Mouse (Mus musculus) liver, postnatal 0 days (tissue): ENCODE measurements around the gene Dhrs9. TPM values are rescaled to one million over a fixed set of nuclear protein-coding genes. Genes with fewer than 3 reads are reported as not detected.

Experiments
- ATAC-seq: fragments of 200-750 bp; cut with Nextera tagmentation; 2 replicates; pipeline ENCODE4 v1.8.0; 2017; ENCODE audit warnings: mild to moderate bottlenecking, moderate library complexity
- DNase-seq: peaks from one replicate; pipeline ENCODE4 v3.0.0-alpha.2; 2016
- H3K27ac ChIP-seq: fragments of 300-500 bp; sonication (generic); 2 replicates; pipeline ENCODE4 v1.5.1; 2014; ENCODE audit warnings: antibody characterized with exemption, moderate library complexity, mild to moderate bottlenecking, low read depth
- H3K27me3 ChIP-seq: fragments of 300-500 bp; sonication (generic); 2 replicates; pipeline ENCODE4 v1.6.1; 2014; ENCODE audit warnings: low read length, control low read depth, mixed read lengths; ENCODE audit not compliant: insufficient read depth
- H3K36me3 ChIP-seq: fragments of 300-500 bp; sonication (generic); replicated peaks from 2 replicates; pipeline ENCODE4 v1.6.1; 2014; ENCODE audit warnings: mild to moderate bottlenecking, control low read depth, low read length, moderate library complexity, mixed read lengths; ENCODE audit not compliant: insufficient read depth
- H3K4me1 ChIP-seq: fragments of 300-500 bp; sonication (generic); 2 replicates; pipeline ENCODE4 v1.6.1; 2014; ENCODE audit warnings: antibody characterized with exemption, mild to moderate bottlenecking, control low read depth; ENCODE audit not compliant: insufficient read depth
- H3K4me2 ChIP-seq: fragments of 300-500 bp; sonication (generic); 2 replicates; pipeline ENCODE4 v1.6.1; 2014; ENCODE audit warnings: low read depth, mild to moderate bottlenecking, low read length, moderate library complexity, mixed read lengths
- H3K4me3 ChIP-seq: fragments of 300-500 bp; sonication (generic); 2 replicates; pipeline ENCODE4 v1.5.1; 2014; ENCODE audit warnings: low read depth, low read length
- H3K9ac ChIP-seq: fragments of 300-500 bp; sonication (generic); replicated peaks from 2 replicates; pipeline ENCODE4 v1.6.1; 2014; ENCODE audit warnings: mild to moderate bottlenecking, moderate library complexity
- H3K9me3 ChIP-seq: fragments of 300-500 bp; sonication (generic); 2 replicates; pipeline ENCODE4 v1.6.1; 2016; ENCODE audit warnings: mild to moderate bottlenecking, control low read depth, low read length, mixed read lengths
- CTCF ChIP-seq: sonication (generic); IDR thresholded peaks from 2 replicates; pipeline ENCODE4 v1.5.1; 2016; ENCODE audit warnings: antibody characterized with exemption, low read depth
- EP300 ChIP-seq: IDR thresholded peaks from 2 replicates; pipeline ENCODE4 v1.6.1; 2016; ENCODE audit warnings: antibody characterized with exemption, low read depth, mild to moderate bottlenecking
- WGBS: fragments of 180-500 bp; shearing (Covaris S2); extraction: QIAGEN DNeasy Blood & Tissue Kit; methylation state at CpG from one replicate; pipeline ENCODE4 v1.1.7; 2014; ENCODE audit not compliant: insufficient replicate concordance; 5-methylcytosine and 5-hydroxymethylcytosine counted together
- polyA plus RNA-seq: library from polyadenylated mRNA; unstranded; fragments of >200 nt; fragmentation: Nextera tagmentation; extraction: Ambion mirVana; gene quantifications from 2 replicates; pipeline ENCODE4 v1.2.1, GENCODE M21; 2015

Gene Dhrs9
- polyA plus RNA-seq, 1 experiment from 2014 or later, result 0.27 TPM

- Histone ChIP-seq H3K9ac (no peak overlapping the region), H3K27me3 (no peaks in the 10 kb centered on the region), H3K4me2 (no peak overlapping the region), H3K27ac (no peak overlapping the region), H3K4me1 (0 out of 2 replicates have a peak, but pooled peaks cover 3% of the 10 kb centered on the region), H3K4me3 (no peak overlapping the region), H3K9me3 (no peaks in the 10 kb centered on the region), H3K36me3 (no peaks in the 10 kb centered on the region)
- DNase-seq (no peak), ATAC-seq (no peak)
- WGBS, result 78% methylated on average over 10 of the region's 10 CpGs
- TF ChIP-seq EP300 (no peak), CTCF (no peak)
Observed at GRCm38 (mm10) chr2:69427141-69427540, 46.9 kb downstream of the Dhrs9 start.

- no peaks in the 10 kb centered on the region for H3K9me3 ChIP-seq
- TF ChIP-seq EP300 (no peak), CTCF (peak; percentile 84)
- no peaks in the 10 kb centered on the region for H3K27me3 ChIP-seq
- ATAC-seq (peak; percentile 48; the same call in 1 of the 2 replicates), DNase-seq (peak; percentile 76)
- H3K4me2 ChIP-seq, result no peak overlapping the region
- H3K27ac ChIP-seq, result no peak overlapping the region
- H3K9ac ChIP-seq, result no peak overlapping the region
- H3K36me3 ChIP-seq, result no peaks in the 10 kb centered on the region
- WGBS, result 31% methylated on average over 3 of the region's 3 CpGs
- H3K4me3 ChIP-seq, result no peak overlapping the region
- H3K4me1 ChIP-seq, result 0 out of 2 replicates have a peak, but pooled peaks cover 3% of the 10 kb centered on the region
Observed at GRCm38 (mm10) chr2:69428116-69428515, 47.9 kb downstream of the Dhrs9 start.

GRCm38 (mm10) chr2:69441656-69442055, 61.4 kb downstream of the Dhrs9 start:
- ATAC-seq, result no peak
- no peak overlapping the region for H3K27ac ChIP-seq

GRCm38 (mm10) chr2:69445896-69446472, 65.7 kb downstream of the Dhrs9 start:
- Histone ChIP-seq H3K27ac (no peak overlapping the region), H3K9me3 (no peaks in the 10 kb centered on the region), H3K9ac (no peak overlapping the region), H3K27me3 (no peaks in the 10 kb centered on the region), H3K4me3 (no peak overlapping the region), H3K4me2 (no peak overlapping the region), H3K36me3 (no peaks in the 10 kb centered on the region), H3K4me1 (no peaks in the 10 kb centered on the region; the same call in 1 of the 2 replicates)
- TF ChIP-seq CTCF, result no peak
- no peak for TF ChIP-seq EP300
- 57% methylated on average over 4 of the region's 4 CpGs for WGBS
- ATAC-seq (no peak), DNase-seq (no peak)

More at GRCm38 (mm10) chr2:69441656-69442055, 61.4 kb downstream of the Dhrs9 start:
- Histone ChIP-seq H3K9me3 (no peaks in the 10 kb centered on the region), H3K27me3 (no peaks in the 10 kb centered on the region), H3K4me3 (no peak overlapping the region), H3K4me2 (no peak overlapping the region), H3K9ac (no peak overlapping the region), H3K4me1 (no peaks in the 10 kb centered on the region; the same call in 1 of the 2 replicates), H3K36me3 (no peaks in the 10 kb centered on the region)
- no peak for TF ChIP-seq EP300
- TF ChIP-seq CTCF, result no peak
- WGBS, result 38% methylated on average over 3 of the region's 3 CpGs
- DNase-seq, result no peak

GRCm38 (mm10) chr2:69448581-69448980, 68.3 kb downstream of the Dhrs9 start:
- WGBS, result 86% methylated on average over 4 of the region's 4 CpGs
- H3K36me3 ChIP-seq, result no peaks in the 10 kb centered on the region
- H3K27me3 ChIP-seq, result no peaks in the 10 kb centered on the region
- no peak for TF ChIP-seq CTCF
- TF ChIP-seq EP300, result no peak
- H3K27ac ChIP-seq, result no peak overlapping the region
- no peak overlapping the region for H3K4me3 ChIP-seq
- ATAC-seq (no peak), DNase-seq (no peak)
- no peaks in the 10 kb centered on the region for H3K9me3 ChIP-seq
- H3K4me1 ChIP-seq, result no peaks in the 10 kb centered on the region
- H3K9ac ChIP-seq, result no peak overlapping the region
- no peak overlapping the region for H3K4me2 ChIP-seq

- no peak overlapping the region for H3K4me2 ChIP-seq
- H3K9me3 ChIP-seq, result no peaks in the 10 kb centered on the region
- H3K4me1 ChIP-seq, result no peaks in the 10 kb centered on the region
- H3K36me3 ChIP-seq, result no peaks in the 10 kb centered on the region
- H3K9ac ChIP-seq, result no peak overlapping the region
- 72% methylated on average over 5 of the region's 5 CpGs for WGBS
- no peak overlapping the region for H3K4me3 ChIP-seq
- H3K27ac ChIP-seq, result no peak overlapping the region
- ATAC-seq (no peak), DNase-seq (no peak)
- TF ChIP-seq EP300 (no peak), CTCF (no peak)
- no peaks in the 10 kb centered on the region for H3K27me3 ChIP-seq
Observed at GRCm38 (mm10) chr2:69451128-69451527, 70.9 kb downstream of the Dhrs9 start.

Other genes with a start within 250 kb of the Dhrs9 start
- gene Nostrin, start 244.6 kb upstream of the Dhrs9 start, polyA plus RNA-seq, result 10.9 and 11.4 TPM in 2 replicates
- 98.6 and 105 TPM in 2 replicates for gene Spc25, start 174.3 kb upstream of the Dhrs9 start, polyA plus RNA-seq
- not detected in 2 replicates for gene G6pc2, start 169.4 kb upstream of the Dhrs9 start, polyA plus RNA-seq
- 74.4 and 74.8 TPM in 2 replicates for gene Abcb11, start 37.8 kb upstream of the Dhrs9 start, polyA plus RNA-seq
- gene Lrp2, start 205.6 kb downstream of the Dhrs9 start, polyA plus RNA-seq, result 0.02 and 0.05 TPM in 2 replicates